Mouse (Mus musculus) lung, postnatal 10 days (tissue): ENCODE results near the gene Lpar3.

Experiments
- DNase-seq: peaks from one replicate; pipeline ENCODE4 v3.0.0; 2021

Lpar3 gene

GRCm38 (mm10) chr3:146211141-146211747 is 9.5 kb upstream of the Lpar3 start:
- no peak for DNase-seq

GRCm38 (mm10) chr3:146211964-146212363 is 8.8 kb upstream of the Lpar3 start:
- DNase-seq, result no peak

- no peak for DNase-seq
Observed at GRCm38 (mm10) chr3:146213336-146213735, 7.4 kb upstream of the Lpar3 start.

GRCm38 (mm10) chr3:146216561-146216960 is 4.2 kb upstream of the Lpar3 start:
- no peak for DNase-seq

- no peak for DNase-seq
Observed at GRCm38 (mm10) chr3:146224271-146224670, 3.5 kb downstream of the Lpar3 start.

GRCm38 (mm10) chr3:146225061-146225761 is 4.4 kb downstream of the Lpar3 start:
- DNase-seq, result no peak

GRCm38 (mm10) chr3:146227427-146227826 is 6.7 kb downstream of the Lpar3 start:
- DNase-seq, result no peak

- no peak for DNase-seq
Observed at GRCm38 (mm10) chr3:146228559-146229310, 8.0 kb downstream of the Lpar3 start.

GRCm38 (mm10) chr3:146232708-146233107 is 11.9 kb downstream of the Lpar3 start:
- DNase-seq, result no peak

GRCm38 (mm10) chr3:146233741-146234140 is 13.0 kb downstream of the Lpar3 start:
- DNase-seq, result peak; percentile 54

GRCm38 (mm10) chr3:146234530-146234929 is 13.8 kb downstream of the Lpar3 start:
- DNase-seq, result no peak

- no peak for DNase-seq
Observed at GRCm38 (mm10) chr3:146236280-146236679, 15.5 kb downstream of the Lpar3 start.

GRCm38 (mm10) chr3:146237676-146238075 is 16.9 kb downstream of the Lpar3 start:
- DNase-seq, result no peak

- no peak for DNase-seq
Observed at GRCm38 (mm10) chr3:146244630-146245029, 23.9 kb downstream of the Lpar3 start.

GRCm38 (mm10) chr3:146246557-146246956 is 25.8 kb downstream of the Lpar3 start:
- DNase-seq, result peak; percentile 17

- no peak for DNase-seq
Observed at GRCm38 (mm10) chr3:146246992-146247391, 26.2 kb downstream of the Lpar3 start.

GRCm38 (mm10) chr3:146249895-146250294 is 29.1 kb downstream of the Lpar3 start:
- no peak for DNase-seq

- DNase-seq, result no peak
Observed at GRCm38 (mm10) chr3:146251771-146252170, 31.0 kb downstream of the Lpar3 start.

GRCm38 (mm10) chr3:146253736-146254320 is 33.1 kb downstream of the Lpar3 start:
- DNase-seq, result peak; percentile 26

- DNase-seq, result peak; percentile 11
Observed at GRCm38 (mm10) chr3:146255123-146255522, 34.4 kb downstream of the Lpar3 start.

GRCm38 (mm10) chr3:146257483-146258122 is 36.8 kb downstream of the Lpar3 start:
- no peak for DNase-seq

- peak; percentile 77 for DNase-seq
Observed at GRCm38 (mm10) chr3:146260203-146260602, 39.4 kb downstream of the Lpar3 start.

GRCm38 (mm10) chr3:146260845-146261244 is 40.1 kb downstream of the Lpar3 start:
- no peak for DNase-seq
